Mouse (Mus musculus) megakaryocyte, adult 5-6 weeks (primary cell): ENCODE data around the gene Aph1a. TPM values are rescaled to one million over a fixed set of nuclear protein-coding genes. Genes with fewer than 3 reads are reported as not detected.
"Not testable (repeated sequence)": the region's sequence is repeated elsewhere in the genome, so short reads cannot be mapped to it uniquely, and the experiment has no call there.

Experiments used
- ATAC-seq: 2 replicates; pipeline ENCODE4 v1.8.0; 2016; ENCODE audit warnings: mild to moderate bottlenecking, inconsistent platforms; ENCODE audit not compliant: poor library complexity, severe bottlenecking
- total RNA-seq, 2 experiments: library from RNA; stranded (forward) in 1 of 2; stranded (reverse) in 1 of 2; fragments of 153-499, 151-499 nt in 1 of 2; fragments of 221-1000, 200-1000 nt in 1 of 2; gene quantifications; 2 replicates each; pipeline versions ENCODE4 v1.2.3 to v1.2.4; 2015 to 2017

Gene Aph1a
- total RNA-seq, 2 experiments from 2014 or later = 31.4 to 38.9 TPM

DNA sequence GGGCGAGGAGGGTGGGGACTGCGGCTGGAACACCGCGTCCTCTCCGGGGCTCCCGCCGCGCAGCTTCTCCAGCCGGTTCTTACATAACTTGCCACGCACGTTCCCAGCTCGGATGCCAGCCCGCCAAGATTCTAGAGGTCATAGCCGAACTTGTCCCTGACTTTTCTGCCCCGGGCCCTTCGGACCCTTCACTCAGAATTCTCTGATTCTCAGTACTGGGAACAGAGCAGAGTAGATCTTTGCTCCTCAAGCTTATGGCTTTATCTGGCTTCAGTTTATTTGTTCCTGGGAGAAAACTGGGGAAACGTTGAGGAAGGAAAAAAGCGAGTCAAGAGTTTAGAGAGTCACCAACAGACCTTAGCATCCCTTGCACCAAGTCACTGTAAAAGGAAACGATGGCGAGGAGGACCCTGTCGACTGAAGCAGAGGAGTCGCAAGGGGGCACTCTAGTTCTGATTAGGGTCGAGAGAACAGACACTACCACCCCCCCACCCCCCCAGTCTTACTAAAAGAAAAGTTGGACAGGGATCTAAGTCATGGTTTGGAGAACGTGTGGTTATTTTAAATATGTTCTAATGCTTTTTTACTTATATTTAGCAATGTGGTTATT, 10.8 kb upstream of the Aph1a start:
- no peak for ATAC-seq

DNA sequence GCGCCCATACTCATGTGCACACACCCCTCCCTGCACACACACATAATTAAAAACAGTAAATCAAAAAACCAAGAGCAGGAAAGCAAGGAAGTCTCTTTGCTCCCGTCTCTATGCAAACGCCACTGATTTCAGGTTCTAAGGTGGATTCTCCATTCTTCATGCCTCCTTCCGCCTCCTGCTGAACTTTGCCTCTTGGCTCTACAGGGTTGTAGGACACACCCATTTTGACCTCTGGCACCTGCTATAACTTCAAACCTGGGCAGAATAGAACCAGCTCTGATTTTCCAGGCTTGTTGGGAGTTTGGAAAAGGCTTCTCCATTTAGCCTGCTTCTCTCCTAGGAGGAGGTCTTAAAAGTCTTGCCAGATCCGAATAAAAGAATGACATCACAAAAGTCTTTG, 9.4 kb upstream of the Aph1a start:
- ATAC-seq = no peak

GRCm38 (mm10) chr3:95887596-95887995, 6.2 kb upstream of the Aph1a start:
- ATAC-seq = no peak

- ATAC-seq = no peak
Measured at GRCm38 (mm10) chr3:95889664-95890063, 4.1 kb upstream of the Aph1a start.

GRCm38 (mm10) chr3:95891211-95892065, 2.3 kb upstream of the Aph1a start, which contains the start of gene BC028528:
Gene BC028528, minus strand, starts transcription at chr3:95892005.
- ATAC-seq = peak; percentile 62

DNA sequence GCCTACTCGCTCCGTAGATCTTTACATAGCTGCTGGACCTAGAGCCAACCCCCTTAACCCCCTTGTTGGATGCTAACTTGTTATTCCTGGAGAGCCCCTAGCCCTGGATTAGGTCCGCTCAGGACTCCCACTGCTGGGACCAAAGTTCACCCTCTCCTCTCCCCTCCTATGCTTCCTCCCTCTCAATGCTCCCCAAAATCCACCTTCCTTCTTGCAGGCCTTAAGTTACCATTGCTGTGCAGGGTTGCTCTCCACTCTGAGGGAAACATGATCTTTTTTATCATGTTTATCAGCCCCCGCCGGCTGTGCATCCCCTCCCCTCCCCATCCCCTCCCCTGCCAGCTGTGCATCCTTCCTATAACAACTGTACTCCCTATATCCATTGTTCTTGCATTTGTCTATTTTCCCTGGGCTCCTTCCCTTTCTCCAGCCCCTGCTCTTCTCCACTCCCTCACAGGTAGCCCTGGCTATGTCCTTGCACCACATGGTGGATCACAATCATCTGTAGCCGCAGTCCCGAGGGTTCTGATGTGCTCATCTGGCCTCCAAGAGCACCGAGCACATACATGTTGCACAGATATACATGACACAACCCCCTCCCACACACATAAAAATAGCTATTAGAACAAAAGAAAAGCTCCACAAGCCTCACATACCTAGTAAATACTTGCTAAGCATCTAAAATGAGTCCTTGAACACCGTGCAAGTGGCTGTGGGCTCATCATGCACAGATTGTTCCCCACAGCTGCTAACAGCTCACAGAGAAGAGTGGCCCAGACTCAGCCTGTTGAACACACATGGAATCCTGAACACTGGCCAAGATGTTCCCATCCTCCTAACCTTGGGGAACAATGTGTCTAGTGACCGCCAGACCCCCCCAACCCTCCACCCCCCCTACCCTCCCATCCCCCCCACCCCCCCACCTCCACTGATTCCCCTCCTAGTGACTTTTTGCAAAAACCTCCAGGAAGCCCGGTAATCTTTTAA, 1.4 kb upstream of the Aph1a start:
- no peak for ATAC-seq

DNA sequence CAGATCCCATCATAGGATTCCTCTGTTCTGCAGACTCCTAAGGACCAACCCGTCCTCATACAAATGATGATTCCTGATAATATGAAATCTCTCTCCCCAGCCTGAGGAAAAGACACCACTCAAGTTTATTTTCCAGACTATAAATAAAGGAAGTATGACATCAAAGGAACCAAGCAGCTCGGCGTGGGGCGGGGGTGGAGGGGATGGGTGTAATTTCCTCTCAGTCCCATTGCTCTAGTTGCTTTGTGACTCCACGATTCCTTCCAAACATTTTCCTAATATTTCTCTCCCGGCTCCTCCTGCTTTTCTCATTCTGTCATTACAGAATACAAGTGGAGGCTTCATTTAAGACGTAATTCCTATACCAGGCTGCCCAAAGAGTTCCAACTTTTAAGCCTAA, 643 bp upstream of the Aph1a start:
- no peak for ATAC-seq

DNA sequence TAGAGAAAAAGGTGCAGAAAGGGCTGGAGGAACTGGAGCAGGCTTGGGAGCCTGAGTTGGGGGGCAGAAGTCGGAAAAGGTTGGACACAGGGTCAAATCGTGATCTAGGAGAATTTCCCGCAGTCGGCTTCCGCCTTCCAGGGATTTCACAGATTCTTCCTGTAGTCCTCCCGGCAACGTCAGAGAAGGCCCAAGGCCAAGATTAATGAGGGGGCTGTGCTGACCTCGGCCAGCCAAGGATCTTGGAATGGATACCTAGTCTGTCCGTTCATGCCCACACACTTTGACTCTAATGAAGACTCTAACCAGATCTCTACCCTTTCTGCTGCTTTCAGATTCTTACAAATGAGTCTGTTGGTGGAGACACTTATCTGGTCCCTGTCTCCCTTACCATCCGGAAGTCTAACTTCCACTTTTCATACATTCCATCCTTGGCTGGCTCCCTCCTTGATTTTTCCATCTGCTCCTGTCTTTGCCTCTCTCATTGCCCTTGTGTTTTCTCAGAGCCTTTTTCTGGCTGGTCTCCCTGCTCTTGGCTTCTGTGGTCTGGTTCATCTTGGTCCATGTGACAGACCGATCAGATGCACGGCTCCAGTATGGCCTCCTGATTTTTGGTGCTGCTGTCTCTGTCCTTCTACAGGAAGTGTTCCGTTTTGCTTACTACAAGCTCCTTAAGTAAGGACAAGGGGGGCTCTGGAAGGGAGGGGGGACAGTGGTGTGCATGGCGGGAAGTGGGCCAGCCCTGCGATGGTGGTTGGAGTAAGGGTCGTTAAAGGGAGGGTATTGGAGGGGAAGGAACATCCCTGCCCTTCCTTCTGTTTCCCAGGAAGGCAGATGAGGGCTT, 770 bp downstream of the Aph1a start:
- ATAC-seq = no peak

- not testable (repeated sequence) for ATAC-seq
Measured at GRCm38 (mm10) chr3:95895501-95895900, 1.7 kb downstream of the Aph1a start.

- no peak for ATAC-seq
Measured at GRCm38 (mm10) chr3:95899800-95900524, 6.2 kb downstream of the Aph1a start.

GRCm38 (mm10) chr3:95901616-95902372, 8.0 kb downstream of the Aph1a start:
- no peak for ATAC-seq

- no peak for ATAC-seq
Measured at GRCm38 (mm10) chr3:95902373-95902625, 8.5 kb downstream of the Aph1a start.

- no peak for ATAC-seq
Measured at GRCm38 (mm10) chr3:95902643-95903042, 8.9 kb downstream of the Aph1a start.

- no peak for ATAC-seq
Measured at GRCm38 (mm10) chr3:95903753-95904502, 10.2 kb downstream of the Aph1a start.

DNA sequence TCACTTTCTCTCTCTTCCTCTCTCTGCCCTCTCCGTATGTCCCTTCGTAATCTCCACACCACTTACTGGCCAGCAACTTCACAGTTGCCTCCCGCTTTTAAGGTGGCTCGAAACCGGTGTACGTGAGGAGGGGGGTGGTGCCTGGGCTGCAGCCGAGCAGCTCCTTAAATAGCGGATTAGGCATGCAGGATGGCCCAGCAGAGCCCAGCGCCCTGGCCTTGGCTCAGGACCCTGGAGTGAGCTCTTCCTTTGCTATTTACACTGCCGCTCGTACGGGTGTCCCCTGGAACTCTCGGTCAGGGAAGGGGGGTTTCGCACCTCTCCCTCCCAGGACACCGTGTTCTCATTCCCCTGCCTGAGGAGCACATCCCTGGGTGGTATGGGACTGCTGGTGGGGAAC, 10.8 kb downstream of the Aph1a start, which contains the start of gene Car14:
Gene Car14 (minus strand): TSS at position 124 of the 400 bp plus-strand sequence.
- no peak for ATAC-seq

DNA sequence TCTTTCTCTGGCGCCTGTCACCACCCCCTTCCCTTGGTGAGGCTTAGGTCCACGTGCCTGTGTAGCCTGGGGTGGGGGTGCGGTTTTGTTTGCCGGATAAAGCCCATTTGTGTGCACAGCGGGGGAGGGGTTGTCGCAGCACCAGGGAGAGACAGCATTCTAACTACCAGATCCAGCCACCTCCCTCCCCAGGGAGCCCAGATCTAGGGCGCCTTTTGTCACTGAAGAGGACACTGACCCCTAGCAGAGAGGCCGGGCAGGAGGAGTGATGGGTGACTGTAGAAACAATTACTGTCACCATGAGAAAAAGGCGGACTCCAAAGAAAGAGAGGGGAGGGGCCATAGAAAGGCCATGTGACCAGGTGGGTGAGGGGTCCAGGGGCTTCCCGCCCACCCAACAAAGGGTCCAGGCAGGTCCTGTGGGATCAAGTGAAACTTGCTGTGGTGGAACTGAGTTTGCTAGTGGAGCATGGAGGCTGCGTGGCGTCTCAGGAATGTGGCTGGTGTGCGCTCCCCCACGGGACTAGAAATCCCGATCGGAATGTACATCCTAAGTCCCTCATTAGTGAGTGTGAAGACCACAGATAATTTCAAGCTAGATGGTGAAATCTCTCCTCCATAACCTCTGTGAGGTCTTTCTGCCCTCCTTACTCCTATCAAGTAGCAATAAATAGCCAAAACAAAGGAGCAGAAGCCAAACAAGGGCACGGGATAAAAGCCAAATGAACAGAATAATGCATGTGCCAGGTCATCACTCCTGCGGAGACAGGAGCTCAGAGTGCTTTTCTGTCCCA, 11.6 kb downstream of the Aph1a start:
- no peak for ATAC-seq

DNA sequence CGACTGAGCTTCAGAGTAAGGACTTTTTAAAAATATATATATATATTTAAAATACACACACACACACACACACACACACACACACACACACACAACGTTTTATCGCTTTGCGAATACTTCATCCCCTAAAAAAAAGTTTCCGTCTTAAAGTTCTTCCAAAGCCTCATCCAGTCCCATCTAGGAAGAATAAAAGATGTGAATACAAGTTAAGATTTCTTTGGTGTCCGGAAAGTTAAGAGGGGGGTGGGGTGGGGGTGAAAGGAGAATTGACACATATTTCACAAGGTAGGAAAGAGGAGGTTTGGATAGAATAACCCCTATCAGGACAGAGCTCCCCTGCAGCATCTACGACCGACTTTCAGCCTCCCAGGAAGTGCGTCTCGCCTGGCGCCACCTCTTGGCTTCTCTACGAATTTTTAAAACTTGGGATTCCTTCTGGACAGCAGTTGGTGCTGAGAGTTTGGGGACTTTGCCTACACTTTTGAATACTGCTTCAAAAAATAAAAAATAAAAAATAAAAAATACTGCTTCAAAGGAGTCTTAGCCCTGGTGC, 12.2 kb downstream of the Aph1a start:
- peak; percentile 72 for ATAC-seq
